Mouse (Mus musculus) embryonic facial prominence, embryonic 13.5 days (tissue): ENCODE results near the gene Cntrl. TPM values are rescaled to one million over a fixed set of nuclear protein-coding genes. Genes with fewer than 3 reads are reported as not detected.

Source experiments
- ATAC-seq: fragments of 200-750 bp; cut with Nextera tagmentation; 2 replicates; pipeline ENCODE4 v1.8.0; 2017; ENCODE audit warnings: low read depth; ENCODE audit not compliant: insufficient number of reproducible peaks, insufficient read depth, low FRiP score, low TSS enrichment
- H3K27ac ChIP-seq: fragments of 300-500 bp; sonication (generic); 2 replicates; pipeline ENCODE4 v1.5.1; 2015; ENCODE audit warnings: moderate library complexity, mild to moderate bottlenecking, inconsistent platforms
- H3K27me3 ChIP-seq: fragments of 300-500 bp; sonication (generic); 2 replicates; pipeline ENCODE4 v1.6.1; 2015; ENCODE audit warnings: mild to moderate bottlenecking, inconsistent platforms
- H3K36me3 ChIP-seq: fragments of 300-500 bp; sonication (generic); 2 replicates; pipeline ENCODE4 v1.6.1; 2015; ENCODE audit warnings: mild to moderate bottlenecking, inconsistent platforms
- H3K4me1 ChIP-seq: fragments of 300-500 bp; sonication (generic); 2 replicates; pipeline ENCODE4 v1.6.1; 2015; ENCODE audit warnings: inconsistent platforms
- H3K4me2 ChIP-seq: fragments of 300-500 bp; sonication (generic); 2 replicates; pipeline ENCODE4 v1.6.1; 2015; ENCODE audit warnings: moderate library complexity, mild to moderate bottlenecking, inconsistent platforms
- H3K4me3 ChIP-seq: fragments of 300-500 bp; sonication (generic); 2 replicates; pipeline ENCODE4 v1.5.1; 2015; ENCODE audit warnings: mild to moderate bottlenecking, inconsistent platforms
- H3K9ac ChIP-seq: fragments of 300-500 bp; sonication (generic); 2 replicates; pipeline ENCODE4 v1.6.1; 2015; ENCODE audit warnings: mild to moderate bottlenecking, inconsistent platforms
- H3K9me3 ChIP-seq: fragments of 300-500 bp; sonication (generic); 2 replicates; pipeline ENCODE4 v1.6.1; 2016; ENCODE audit warnings: inconsistent platforms
- WGBS: fragments of 180-500 bp; shearing (Covaris S2); methylation state at CpG from one replicate; pipeline ENCODE4 v1.1.7; 2015; ENCODE audit warnings: mixed read lengths; 5-methylcytosine and 5-hydroxymethylcytosine counted together
- polyA plus RNA-seq: library from polyadenylated mRNA; unstranded; fragments of >200 nt; fragmentation: Nextera tagmentation; extraction: Ambion mirVana; gene quantifications from 2 replicates; pipeline ENCODE4 v1.2.1, GENCODE M21; 2015

The Cntrl gene
- polyA plus RNA-seq, 1 experiment from 2014 or later = 32.1 TPM

DNA sequence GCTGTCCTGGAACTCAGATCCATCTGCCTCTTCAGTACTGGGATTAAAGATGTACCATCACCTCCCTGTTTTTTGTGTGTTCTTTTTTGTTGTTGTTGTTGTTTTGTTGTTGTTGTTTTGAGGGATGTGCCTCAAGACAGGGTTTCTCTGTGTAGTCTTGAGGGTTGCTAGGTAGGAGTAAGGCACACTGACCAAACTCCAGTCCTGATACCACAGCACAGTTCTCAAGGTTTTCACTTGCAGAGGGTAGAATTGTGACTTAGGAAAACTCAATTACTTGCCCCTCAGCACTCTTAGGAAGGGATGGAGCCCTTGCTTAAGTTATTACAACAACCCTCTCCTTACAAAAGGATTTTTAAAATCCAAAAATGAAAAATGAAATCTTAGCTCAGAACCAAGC, 22.2 kb downstream of the Cntrl start:
- Histone ChIP-seq H3K4me1 (peaks cover 6% of the 10 kb centered on the region), H3K4me3 (peak overlapping the region; percentile 53), H3K36me3 (peaks cover 26% of the 10 kb centered on the region), H3K27ac (peak overlapping the region; percentile 92), H3K27me3 (no peaks in the 10 kb centered on the region), H3K9ac (peak overlapping the region; percentile 41; the same call in 1 of the 2 replicates), H3K9me3 (no peaks in the 10 kb centered on the region), H3K4me2 (peak overlapping the region; percentile 66)
- no peak for ATAC-seq

DNA sequence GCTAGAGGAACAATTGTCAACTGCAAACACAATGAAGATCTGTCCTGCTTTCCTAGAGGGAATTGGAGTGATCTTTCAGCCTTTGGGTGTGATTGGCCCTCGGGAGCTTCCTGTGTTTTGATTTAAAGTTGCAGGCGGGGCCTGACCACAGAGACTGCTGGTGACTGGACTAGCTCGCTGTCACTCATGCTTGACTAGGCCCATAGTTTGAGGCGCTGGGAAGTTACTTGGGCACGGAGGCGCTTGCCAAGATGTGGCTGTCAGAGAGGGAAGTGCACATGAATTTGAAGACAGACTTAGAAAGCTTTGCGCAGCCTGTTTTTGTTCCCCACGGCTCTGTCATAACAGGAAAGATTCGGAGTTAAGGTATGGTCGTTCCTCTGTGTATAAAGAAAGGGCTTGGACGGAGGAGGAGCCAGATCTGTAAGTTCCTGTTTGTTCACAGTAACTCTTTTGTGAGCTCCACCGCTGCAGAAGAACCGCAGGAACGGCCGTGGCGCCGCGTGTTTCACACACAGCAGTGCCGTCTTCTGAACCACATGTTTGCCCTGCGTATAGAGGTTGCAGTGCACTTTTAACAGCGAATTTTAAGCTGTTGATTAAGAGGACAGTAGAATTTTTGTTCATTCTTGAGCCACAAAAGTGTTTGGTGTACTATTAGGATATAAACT, 22.8 kb downstream of the Cntrl start:
- no peaks in the 10 kb centered on the region for H3K27me3 ChIP-seq
- peak overlapping the region; percentile 92 for H3K27ac ChIP-seq
- WGBS = under 1% methylated on average over 21 of the region's 21 CpGs
- peaks cover 29% of the 10 kb centered on the region for H3K36me3 ChIP-seq
- peak overlapping the region; percentile 66 for H3K4me2 ChIP-seq
- peak; percentile 96 for ATAC-seq
- peaks cover 6% of the 10 kb centered on the region for H3K4me1 ChIP-seq
- H3K9ac ChIP-seq = peak overlapping the region; percentile 68
- H3K9me3 ChIP-seq = no peaks in the 10 kb centered on the region
- H3K4me3 ChIP-seq = peak overlapping the region; percentile 53

DNA sequence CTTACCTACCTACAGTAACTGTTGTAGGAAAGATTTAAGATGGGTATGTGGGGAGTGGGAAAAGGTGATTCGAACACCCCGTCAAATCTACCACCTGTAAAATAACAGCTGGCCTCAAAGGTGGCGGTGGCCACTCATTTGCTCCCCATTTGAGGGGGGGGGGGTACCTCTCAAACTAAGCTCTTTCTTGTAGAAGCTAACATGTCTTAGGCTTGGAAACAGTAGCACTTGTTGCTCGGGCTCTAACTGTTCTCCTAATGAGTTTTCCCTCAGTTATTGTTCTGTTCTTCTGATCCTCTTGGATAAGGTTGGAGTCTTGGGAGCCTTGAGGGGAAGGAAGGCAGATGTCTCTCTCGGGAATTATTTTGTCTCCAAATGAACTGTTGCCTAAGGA, 23.4 kb downstream of the Cntrl start:
- no peaks in the 10 kb centered on the region for H3K27me3 ChIP-seq
- H3K4me2 ChIP-seq = peak overlapping the region; percentile 66
- peaks cover 6% of the 10 kb centered on the region for H3K4me1 ChIP-seq
- H3K9ac ChIP-seq = peak overlapping the region; percentile 68
- 10% methylated on average over 5 of the region's 5 CpGs for WGBS
- peak overlapping the region; percentile 53 for H3K4me3 ChIP-seq
- H3K9me3 ChIP-seq = no peaks in the 10 kb centered on the region
- H3K27ac ChIP-seq = peak overlapping the region; percentile 92
- ATAC-seq = no peak; the same call in 1 of the 2 replicates
- H3K36me3 ChIP-seq = peaks cover 29% of the 10 kb centered on the region

DNA sequence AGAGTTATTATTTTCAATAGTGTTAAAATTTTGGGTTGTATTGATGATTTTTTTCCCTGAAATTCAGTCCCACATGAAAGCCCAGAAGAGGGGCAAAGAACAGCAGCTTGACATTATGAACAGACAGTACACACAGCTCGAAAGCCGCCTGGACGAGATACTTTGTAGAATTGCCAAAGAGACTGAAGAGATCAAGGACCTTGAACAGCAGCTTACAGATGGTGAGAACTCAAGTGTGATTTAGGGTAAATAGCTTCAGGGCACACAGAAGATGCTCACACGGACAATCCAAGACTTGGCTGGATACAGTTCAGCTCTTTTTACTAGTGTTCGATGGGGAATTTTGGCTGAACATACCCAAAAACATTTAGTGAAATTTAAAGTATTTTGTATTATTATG, 24.6 kb downstream of the Cntrl start:
- ATAC-seq = no peak
- WGBS = 62% methylated on average over 5 of the region's 5 CpGs

DNA sequence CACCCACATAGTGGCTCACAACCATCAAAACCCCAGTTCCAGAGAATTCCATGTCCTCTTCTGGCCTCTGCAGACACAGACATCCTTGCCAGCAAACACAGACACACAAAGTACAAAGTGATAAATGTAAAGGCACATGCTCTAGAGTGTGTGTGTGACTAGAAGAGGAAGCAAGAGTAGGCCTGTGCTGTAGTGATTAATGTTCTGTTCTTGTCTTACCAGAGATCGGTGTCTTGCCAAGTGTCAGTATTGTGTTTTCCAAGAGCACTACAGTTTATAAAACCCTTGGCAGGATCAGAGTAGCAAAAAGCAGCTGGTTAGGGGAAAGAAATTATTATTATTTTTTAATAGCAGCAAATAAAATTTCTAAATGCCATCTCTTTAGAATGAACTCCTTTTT, 29.3 kb downstream of the Cntrl start:
- WGBS = 98% methylated on average over 1 of the region's 1 CpGs
- Histone ChIP-seq H3K27ac (no peak overlapping the region), H3K27me3 (no peaks in the 10 kb centered on the region), H3K4me2 (no peak overlapping the region), H3K9me3 (no peaks in the 10 kb centered on the region), H3K4me3 (no peak overlapping the region), H3K36me3 (peaks cover 74% of the 10 kb centered on the region), H3K9ac (no peak overlapping the region), H3K4me1 (no peaks in the 10 kb centered on the region)
- no peak for ATAC-seq

More for the DNA sequence above, 24.6 kb downstream of the Cntrl start:
- no peaks in the 10 kb centered on the region for H3K27me3 ChIP-seq
- no peak overlapping the region for H3K9ac ChIP-seq
- no peak overlapping the region for H3K27ac ChIP-seq
- H3K4me2 ChIP-seq = no peak overlapping the region
- H3K36me3 ChIP-seq = peaks cover 35% of the 10 kb centered on the region
- H3K9me3 ChIP-seq = no peaks in the 10 kb centered on the region
- no peak overlapping the region for H3K4me3 ChIP-seq
- peaks cover 6% of the 10 kb centered on the region for H3K4me1 ChIP-seq

DNA sequence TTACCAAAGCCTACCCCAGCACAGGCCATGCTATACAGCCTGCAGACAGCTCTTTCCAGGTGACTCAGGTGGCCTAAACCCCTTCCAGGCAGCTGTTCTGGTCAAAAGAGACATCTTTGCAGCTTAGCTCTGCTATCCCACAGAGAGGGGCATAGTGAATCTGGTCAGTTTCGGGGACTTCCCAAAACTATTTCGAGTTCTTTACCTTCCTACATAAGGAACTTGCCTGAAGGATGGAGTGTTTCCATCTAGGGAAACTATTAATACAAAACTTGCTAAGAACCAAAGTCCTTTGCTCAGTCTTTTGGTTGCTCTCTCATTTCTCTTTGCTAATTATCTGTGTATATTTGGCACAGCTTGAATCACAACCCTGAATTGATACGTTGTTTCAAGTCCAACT, 32.4 kb downstream of the Cntrl start:
- H3K36me3 ChIP-seq = peaks cover 91% of the 10 kb centered on the region
- ATAC-seq = no peak
- H3K4me2 ChIP-seq = no peak overlapping the region

DNA sequence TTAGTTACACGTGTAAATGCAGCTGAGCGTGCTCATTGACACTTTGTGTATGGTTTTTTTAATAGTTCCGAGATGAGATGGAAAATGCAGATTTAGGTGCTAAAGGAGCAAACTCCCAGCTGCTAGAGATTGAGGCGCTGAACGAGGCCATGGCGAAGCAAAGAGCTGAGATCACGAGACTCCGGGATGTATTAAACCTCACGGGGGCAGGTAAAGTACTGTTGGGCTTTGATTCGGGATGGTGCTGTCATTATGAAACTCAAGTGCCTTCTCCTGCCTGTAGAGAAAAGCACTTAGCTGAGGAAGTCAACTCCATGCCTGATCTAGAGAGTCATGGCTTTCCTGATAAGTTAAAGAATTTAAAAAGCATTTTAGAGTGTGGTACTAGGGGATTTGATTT, 39.5 kb downstream of the Cntrl start:
- no peaks in the 10 kb centered on the region for H3K4me1 ChIP-seq

More for the DNA sequence above, 32.4 kb downstream of the Cntrl start:
- Histone ChIP-seq H3K27me3 (no peaks in the 10 kb centered on the region), H3K4me3 (no peak overlapping the region), H3K9ac (no peak overlapping the region), H3K27ac (no peak overlapping the region), H3K4me1 (no peaks in the 10 kb centered on the region), H3K9me3 (no peaks in the 10 kb centered on the region)
- 95% methylated on average over 3 of the region's 3 CpGs for WGBS

DNA sequence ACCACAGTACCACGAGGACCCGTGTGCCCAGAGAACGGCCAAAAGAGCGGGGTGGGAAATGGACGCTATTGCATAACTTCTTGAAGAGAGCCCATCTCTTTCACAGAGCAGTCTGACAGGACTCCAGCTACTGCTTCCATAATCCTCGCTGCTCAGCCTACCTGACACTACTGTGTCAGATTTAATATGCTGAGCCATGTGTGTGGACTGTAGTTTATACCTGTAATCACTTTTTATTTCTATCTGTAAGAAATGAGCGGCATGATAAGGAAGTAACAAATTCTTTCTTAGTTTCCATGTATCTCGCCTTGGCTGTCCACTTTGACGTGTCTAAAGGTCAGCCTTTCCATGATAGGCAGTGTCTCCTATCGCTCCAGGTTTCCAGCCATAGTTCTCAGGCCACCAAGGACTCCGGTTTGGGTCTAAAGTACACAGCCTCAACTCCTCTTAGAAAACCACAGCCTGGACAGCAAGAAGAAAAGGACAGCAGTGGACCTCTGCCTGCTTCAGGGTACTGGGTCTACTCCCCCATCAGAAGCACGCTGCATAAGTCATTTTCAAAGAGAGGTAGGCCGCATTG, 42.1 kb downstream of the Cntrl start:
- Histone ChIP-seq H3K4me1 (no peaks in the 10 kb centered on the region), H3K4me2 (no peak overlapping the region), H3K9me3 (no peaks in the 10 kb centered on the region), H3K27me3 (no peaks in the 10 kb centered on the region), H3K9ac (no peak overlapping the region), H3K36me3 (peaks cover 99% of the 10 kb centered on the region), H3K4me3 (no peak overlapping the region), H3K27ac (no peak overlapping the region)
- ATAC-seq = no peak
- 95% methylated on average over 13 of the region's 13 CpGs for WGBS

More for the DNA sequence above, 39.5 kb downstream of the Cntrl start:
- no peak overlapping the region for H3K4me2 ChIP-seq
- H3K4me3 ChIP-seq = no peak overlapping the region
- no peaks in the 10 kb centered on the region for H3K27me3 ChIP-seq
- H3K9ac ChIP-seq = no peak overlapping the region
- ATAC-seq = no peak
- H3K36me3 ChIP-seq = peaks cover 96% of the 10 kb centered on the region
- H3K9me3 ChIP-seq = no peaks in the 10 kb centered on the region
- 93% methylated on average over 10 of the region's 10 CpGs for WGBS
- H3K27ac ChIP-seq = no peak overlapping the region

DNA sequence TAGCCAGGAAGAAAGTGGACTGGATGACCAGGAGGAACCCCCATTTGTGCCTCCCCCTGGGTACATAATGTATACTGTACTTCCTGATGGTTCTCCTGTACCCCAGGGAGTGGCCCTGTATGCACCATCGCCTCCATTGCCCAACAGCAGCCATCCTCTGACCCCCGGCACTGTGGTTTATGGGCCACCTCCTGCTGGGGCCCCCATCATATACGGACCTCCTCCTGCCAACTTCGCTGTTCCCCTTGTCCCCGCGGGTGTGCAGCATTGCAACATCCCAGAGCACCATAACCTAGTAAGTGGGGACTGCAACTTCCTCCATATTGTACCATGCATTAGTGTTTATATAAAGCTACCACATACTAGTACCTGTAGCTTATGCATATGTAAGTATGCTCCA, 43.9 kb downstream of the Cntrl start:
- Histone ChIP-seq H3K4me2 (no peak overlapping the region), H3K9me3 (no peaks in the 10 kb centered on the region), H3K9ac (no peak overlapping the region), H3K4me3 (no peak overlapping the region), H3K27ac (no peak overlapping the region), H3K27me3 (no peaks in the 10 kb centered on the region), H3K4me1 (no peaks in the 10 kb centered on the region), H3K36me3 (peaks cover 99% of the 10 kb centered on the region)
- no peak for ATAC-seq
- WGBS = 88% methylated on average over 6 of the region's 6 CpGs

DNA sequence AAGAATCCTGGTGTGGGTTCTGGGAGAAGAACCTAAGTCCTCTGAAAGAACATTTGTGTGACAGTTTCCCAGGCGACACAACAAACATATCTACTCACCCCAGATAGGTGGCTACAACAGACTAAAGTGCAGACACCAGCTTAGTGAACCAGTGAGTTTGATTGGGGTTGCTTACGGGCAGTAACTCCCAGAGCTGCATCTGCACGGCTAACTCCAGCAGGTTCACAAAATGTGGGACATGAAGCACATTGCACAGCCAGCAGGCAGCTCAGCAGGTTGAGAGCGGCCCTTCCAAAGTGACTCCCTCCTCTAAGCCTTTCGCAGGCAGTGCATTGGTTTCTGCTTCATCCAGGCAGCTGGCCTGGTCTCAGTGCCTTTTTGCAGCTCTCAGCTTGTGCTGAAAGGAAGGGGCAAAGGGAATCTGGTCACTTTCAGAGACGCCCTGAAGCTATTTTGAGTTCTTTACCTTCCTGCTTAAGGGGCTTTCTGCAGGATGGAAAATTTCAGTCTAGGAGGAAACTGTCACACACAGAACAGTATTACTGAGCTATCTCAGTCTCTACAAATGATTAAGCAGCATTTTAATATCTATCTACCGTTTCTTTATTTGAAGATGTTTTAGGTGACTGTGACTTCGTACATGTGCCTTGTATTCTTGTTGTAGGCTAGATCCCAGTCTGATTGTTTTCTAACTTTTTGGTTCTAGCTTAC, 44.7 kb downstream of the Cntrl start:
- Histone ChIP-seq H3K9me3 (no peaks in the 10 kb centered on the region), H3K9ac (no peak overlapping the region), H3K4me3 (no peak overlapping the region), H3K4me1 (no peaks in the 10 kb centered on the region), H3K27ac (no peak overlapping the region), H3K36me3 (peaks cover 99% of the 10 kb centered on the region), H3K4me2 (no peak overlapping the region), H3K27me3 (no peaks in the 10 kb centered on the region)
- 85% methylated on average over 8 of the region's 8 CpGs for WGBS
- no peak for ATAC-seq

DNA sequence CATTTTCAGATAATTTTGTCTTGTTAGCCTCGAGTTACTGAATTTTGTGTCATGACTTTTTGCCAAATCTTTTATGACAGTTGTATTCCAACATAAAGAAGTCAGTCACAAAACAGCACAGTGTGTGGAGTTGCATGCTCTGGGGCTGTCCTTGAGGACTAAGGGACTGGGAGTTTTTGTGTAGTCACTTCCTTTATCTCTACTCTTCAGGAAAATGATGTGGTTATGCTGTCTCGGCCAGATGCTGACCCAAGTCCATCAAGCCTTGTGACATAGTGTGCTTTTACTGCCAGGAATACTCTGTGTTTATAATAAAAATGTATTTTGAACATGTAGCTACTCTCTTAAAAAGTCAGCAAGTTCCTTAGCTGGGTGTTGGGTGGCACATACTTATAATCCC, 47.7 kb downstream of the Cntrl start:
- WGBS = 85% methylated on average over 2 of the region's 2 CpGs
- ATAC-seq = no peak

DNA sequence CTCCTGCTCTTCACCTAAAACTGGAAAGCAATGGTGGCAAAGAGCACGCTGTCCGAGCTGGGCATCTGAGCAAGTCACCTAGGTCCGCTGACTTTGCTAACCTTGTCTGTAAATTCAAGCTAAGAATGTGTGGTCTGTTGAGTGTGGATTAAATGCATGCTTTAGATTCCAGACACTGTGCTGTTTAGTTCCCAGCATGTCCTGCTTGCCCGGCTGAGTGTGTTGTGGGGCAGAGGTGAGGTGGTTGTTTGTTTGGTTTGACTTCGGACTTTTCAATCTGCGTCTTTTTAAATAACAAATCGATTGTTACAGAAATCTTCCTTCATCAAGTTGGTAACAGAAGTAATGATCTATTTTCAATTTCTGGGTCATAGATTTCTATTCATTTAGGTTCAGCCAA, 48.5 kb downstream of the Cntrl start:
- Histone ChIP-seq H3K9me3 (no peaks in the 10 kb centered on the region), H3K27me3 (no peaks in the 10 kb centered on the region), H3K4me3 (no peak overlapping the region), H3K36me3 (peaks cover 86% of the 10 kb centered on the region), H3K9ac (no peak overlapping the region), H3K4me1 (no peaks in the 10 kb centered on the region), H3K27ac (no peak overlapping the region), H3K4me2 (no peak overlapping the region)
- WGBS = 85% methylated on average over 7 of the region's 7 CpGs
- no peak for ATAC-seq

More for the DNA sequence above, 47.7 kb downstream of the Cntrl start:
- H3K4me2 ChIP-seq = no peak overlapping the region
- no peak overlapping the region for H3K27ac ChIP-seq
- no peaks in the 10 kb centered on the region for H3K4me1 ChIP-seq
- no peaks in the 10 kb centered on the region for H3K27me3 ChIP-seq
- no peak overlapping the region for H3K4me3 ChIP-seq
- no peaks in the 10 kb centered on the region for H3K9me3 ChIP-seq
- H3K36me3 ChIP-seq = peaks cover 88% of the 10 kb centered on the region
- no peak overlapping the region for H3K9ac ChIP-seq
